Mouse (Mus musculus): ENCODE results near the gene Acox2. TPM values are rescaled to one million over a fixed set of nuclear protein-coding genes. Genes with fewer than 3 reads are reported as not detected.
"Not testable (repeated sequence)": the region's sequence is repeated elsewhere in the genome, so short reads cannot be mapped to it uniquely, and the experiment has no call there.

Gene Acox2
- 2.1 and 3.1 TPM in 2 replicates for polyA plus RNA-seq (2015; fragmentation: Nextera tagmentation; extraction: Ambion mirVana)

- 79% methylated on average over 3 of the region's 3 CpGs for WGBS
- no peaks in the 10 kb centered on the region for H3K36me3 ChIP-seq
- H3K27me3 ChIP-seq (replicated peaks), result no peaks in the 10 kb centered on the region
- H3K9me3 ChIP-seq, result no peaks in the 10 kb centered on the region
- no peak within 1 kb of the TSS for H3K27ac ChIP-seq
- no peak for ATAC-seq (ENCODE audit: insufficient read depth, low FRiP score, low read depth)
- no peak within 1 kb of the TSS for H3K4me2 ChIP-seq
- H3K4me3 ChIP-seq (replicated peaks), result no peak within 1 kb of the TSS
- no peak within 1 kb of the TSS for H3K9ac ChIP-seq
- no peaks in the 10 kb centered on the region for H3K4me1 ChIP-seq
Measured at GRCm38 (mm10) chr14:8259166-8259565, at the start of gene Acox2. Gene Acox2, minus strand, starts transcription at chr14:8259353.

GRCm38 (mm10) chr14:8308650-8309049, 49.5 kb upstream of the Acox2 start:
- Histone ChIP-seq H3K9me3 (no peaks in the 10 kb centered on the region), H3K4me2 (no peak overlapping the region), H3K4me1 (peaks cover 8% of the 10 kb centered on the region; the same call in 1 of the 2 replicates), H3K27me3 (replicated peaks) (no peaks in the 10 kb centered on the region), H3K27ac (no peak overlapping the region), H3K9ac (no peak overlapping the region), H3K36me3 (no peaks in the 10 kb centered on the region), H3K4me3 (replicated peaks) (no peak overlapping the region)
- WGBS, result 60% methylated on average over 3 of the region's 3 CpGs
- no peak for ATAC-seq (ENCODE audit: insufficient read depth, low FRiP score, low read depth)

GRCm38 (mm10) chr14:8306884-8307283, 47.7 kb upstream of the Acox2 start:
- Histone ChIP-seq H3K9ac (no peak overlapping the region), H3K4me2 (no peak overlapping the region), H3K4me1 (peaks cover 8% of the 10 kb centered on the region; the same call in 1 of the 2 replicates), H3K36me3 (no peaks in the 10 kb centered on the region), H3K27me3 (replicated peaks) (no peaks in the 10 kb centered on the region), H3K4me3 (replicated peaks) (no peak overlapping the region), H3K27ac (no peak overlapping the region), H3K9me3 (no peaks in the 10 kb centered on the region)
- no peak for ATAC-seq (ENCODE audit: insufficient read depth, low FRiP score, low read depth)
- 73% methylated on average over 6 of the region's 6 CpGs for WGBS

GRCm38 (mm10) chr14:8305014-8305413, 45.9 kb upstream of the Acox2 start:
- 55% methylated on average over 3 of the region's 3 CpGs for WGBS
- no peaks in the 10 kb centered on the region for H3K36me3 ChIP-seq
- ATAC-seq (ENCODE audit: insufficient read depth, low FRiP score, low read depth), result peak; percentile 54; the same call in 1 of the 2 replicates
- H3K4me2 ChIP-seq, result no peak overlapping the region
- no peak overlapping the region for H3K9ac ChIP-seq
- H3K27ac ChIP-seq, result no peak overlapping the region
- H3K9me3 ChIP-seq, result no peaks in the 10 kb centered on the region
- no peak overlapping the region for H3K4me3 ChIP-seq (replicated peaks)
- H3K27me3 ChIP-seq (replicated peaks), result no peaks in the 10 kb centered on the region
- peaks cover 5% of the 10 kb centered on the region; the same call in 1 of the 2 replicates for H3K4me1 ChIP-seq

GRCm38 (mm10) chr14:8304082-8304481, 44.9 kb upstream of the Acox2 start:
- Histone ChIP-seq H3K36me3 (no peaks in the 10 kb centered on the region), H3K27me3 (replicated peaks) (no peaks in the 10 kb centered on the region), H3K4me3 (replicated peaks) (no peak overlapping the region), H3K27ac (no peak overlapping the region), H3K9me3 (no peaks in the 10 kb centered on the region), H3K4me2 (no peak overlapping the region), H3K4me1 (no peaks in the 10 kb centered on the region; the same call in 1 of the 2 replicates), H3K9ac (no peak overlapping the region)
- ATAC-seq (ENCODE audit: insufficient read depth, low FRiP score, low read depth), result no peak

- Histone ChIP-seq H3K9me3 (no peaks in the 10 kb centered on the region), H3K9ac (no peak overlapping the region), H3K27me3 (replicated peaks) (no peaks in the 10 kb centered on the region), H3K36me3 (no peaks in the 10 kb centered on the region), H3K4me1 (no peaks in the 10 kb centered on the region), H3K4me3 (replicated peaks) (no peak overlapping the region), H3K27ac (no peak overlapping the region), H3K4me2 (no peak overlapping the region)
- 29% methylated on average over 10 of the region's 10 CpGs for WGBS
- ATAC-seq (ENCODE audit: insufficient read depth, low FRiP score, low read depth), result no peak
Measured at GRCm38 (mm10) chr14:8302687-8303086, 43.5 kb upstream of the Acox2 start.

- Histone ChIP-seq H3K9ac (no peak overlapping the region), H3K36me3 (no peaks in the 10 kb centered on the region), H3K27ac (no peak overlapping the region), H3K4me1 (no peaks in the 10 kb centered on the region), H3K4me3 (replicated peaks) (no peak overlapping the region), H3K27me3 (replicated peaks) (no peaks in the 10 kb centered on the region), H3K4me2 (no peak overlapping the region), H3K9me3 (no peaks in the 10 kb centered on the region)
- WGBS, result 33% methylated on average over 8 of the region's 8 CpGs
- no peak for ATAC-seq (ENCODE audit: insufficient read depth, low FRiP score, low read depth)
Measured at GRCm38 (mm10) chr14:8300281-8300680, 41.1 kb upstream of the Acox2 start.

- H3K9me3 ChIP-seq, result no peaks in the 10 kb centered on the region
- no peak overlapping the region for H3K4me2 ChIP-seq
- no peaks in the 10 kb centered on the region for H3K36me3 ChIP-seq
- peak; percentile 56; the same call in 1 of the 2 replicates for ATAC-seq (ENCODE audit: insufficient read depth, low FRiP score, low read depth)
- no peaks in the 10 kb centered on the region for H3K27me3 ChIP-seq (replicated peaks)
- no peak overlapping the region for H3K27ac ChIP-seq
- 67% methylated on average over 5 of the region's 5 CpGs for WGBS
- no peak overlapping the region for H3K4me3 ChIP-seq (replicated peaks)
- no peaks in the 10 kb centered on the region for H3K4me1 ChIP-seq
- H3K9ac ChIP-seq, result no peak overlapping the region
Measured at GRCm38 (mm10) chr14:8297889-8298293, 38.7 kb upstream of the Acox2 start.

GRCm38 (mm10) chr14:8294257-8294656, 35.1 kb upstream of the Acox2 start:
- no peak for ATAC-seq (ENCODE audit: insufficient read depth, low FRiP score, low read depth)
- H3K9me3 ChIP-seq, result no peaks in the 10 kb centered on the region
- H3K4me1 ChIP-seq, result no peaks in the 10 kb centered on the region
- H3K4me2 ChIP-seq, result no peak overlapping the region
- WGBS, result 81% methylated on average over 1 of the region's 1 CpGs
- H3K4me3 ChIP-seq (replicated peaks), result no peak overlapping the region
- no peak overlapping the region for H3K9ac ChIP-seq
- no peaks in the 10 kb centered on the region for H3K27me3 ChIP-seq (replicated peaks)
- no peak overlapping the region for H3K27ac ChIP-seq
- no peaks in the 10 kb centered on the region for H3K36me3 ChIP-seq

- not testable (repeated sequence) for H3K9ac ChIP-seq; H3K4me1 ChIP-seq; H3K36me3 ChIP-seq; H3K4me3 ChIP-seq (replicated peaks); H3K27me3 ChIP-seq (replicated peaks); H3K4me2 ChIP-seq; H3K27ac ChIP-seq; H3K9me3 ChIP-seq
- ATAC-seq (ENCODE audit: insufficient read depth, low FRiP score, low read depth), result peak; percentile 88
- 81% methylated on average over 5 of the region's 5 CpGs for WGBS
Measured at GRCm38 (mm10) chr14:8286595-8286994, 27.4 kb upstream of the Acox2 start.

GRCm38 (mm10) chr14:8283784-8284183, 24.6 kb upstream of the Acox2 start:
- no peak overlapping the region for H3K4me3 ChIP-seq (replicated peaks)
- no peak overlapping the region for H3K4me2 ChIP-seq
- 0 out of 2 replicates have a peak, but pooled peaks cover 5% of the 10 kb centered on the region for H3K4me1 ChIP-seq
- H3K27me3 ChIP-seq (replicated peaks), result no peaks in the 10 kb centered on the region
- ATAC-seq (ENCODE audit: insufficient read depth, low FRiP score, low read depth), result peak; percentile 53; the same call in 1 of the 2 replicates
- no peaks in the 10 kb centered on the region for H3K9me3 ChIP-seq
- no peaks in the 10 kb centered on the region for H3K36me3 ChIP-seq
- no peak overlapping the region for H3K27ac ChIP-seq
- H3K9ac ChIP-seq, result no peak overlapping the region

- H3K4me2 ChIP-seq; H3K36me3 ChIP-seq; ATAC-seq (ENCODE audit: insufficient read depth, low FRiP score, low read depth); H3K9me3 ChIP-seq; H3K27me3 ChIP-seq (replicated peaks); H3K9ac ChIP-seq; H3K4me1 ChIP-seq; H3K27ac ChIP-seq; H3K4me3 ChIP-seq (replicated peaks): not testable (repeated sequence)
- 79% methylated on average over 8 of the region's 8 CpGs for WGBS
Measured at GRCm38 (mm10) chr14:8271281-8271680, 12.1 kb upstream of the Acox2 start.

GRCm38 (mm10) chr14:8264378-8264777, 5.2 kb upstream of the Acox2 start:
- no peak for ATAC-seq (ENCODE audit: insufficient read depth, low FRiP score, low read depth)
- Histone ChIP-seq H3K36me3 (no peaks in the 10 kb centered on the region), H3K9ac (no peak overlapping the region), H3K27me3 (replicated peaks) (no peaks in the 10 kb centered on the region), H3K4me1 (no peaks in the 10 kb centered on the region), H3K4me3 (replicated peaks) (no peak overlapping the region), H3K4me2 (no peak overlapping the region), H3K9me3 (no peaks in the 10 kb centered on the region), H3K27ac (no peak overlapping the region)
- 88% methylated on average over 1 of the region's 1 CpGs for WGBS
